Mouse (Mus musculus) forebrain, embryonic 10.5 days (tissue): Measurements from ENCODE around the gene Treml1. TPM values are rescaled to one million over a fixed set of nuclear protein-coding genes. Genes with fewer than 3 reads are reported as not detected.

ENCODE experiments used
- DNase-seq: peaks from one replicate; pipeline ENCODE4 v3.0.0-alpha.2; 2017; ENCODE audit warnings: low spot score; ENCODE audit errors: extremely low spot score
- H3K27ac ChIP-seq: fragments of 300-500 bp; sonication (generic); 2 replicates; pipeline ENCODE4 v1.5.1; 2016; ENCODE audit warnings: mild to moderate bottlenecking
- H3K27me3 ChIP-seq: fragments of 300-500 bp; sonication (generic); 2 replicates; pipeline ENCODE4 v1.6.1; 2016; ENCODE audit warnings: mild to moderate bottlenecking; ENCODE audit not compliant: poor library complexity, severe bottlenecking
- H3K36me3 ChIP-seq: fragments of 300-500 bp; sonication (generic); replicated peaks from 2 replicates; pipeline ENCODE4 v1.6.1; 2016; ENCODE audit warnings: mild to moderate bottlenecking, moderate library complexity
- H3K4me1 ChIP-seq: fragments of 300-500 bp; sonication (generic); 2 replicates; pipeline ENCODE4 v1.6.1; 2016
- H3K4me3 ChIP-seq: fragments of 300-500 bp; sonication (generic); 2 replicates; pipeline ENCODE4 v1.5.1; 2016; ENCODE audit warnings: mild to moderate bottlenecking, moderate library complexity
- H3K9me3 ChIP-seq: fragments of 300-500 bp; sonication (generic); 2 replicates; pipeline ENCODE4 v1.6.1; 2016; ENCODE audit warnings: mild to moderate bottlenecking, moderate library complexity
- WGBS: fragments of 180-500 bp; shearing (Covaris S2); methylation state at CpG from one replicate; pipeline ENCODE4 v1.1.7; 2016; 5-methylcytosine and 5-hydroxymethylcytosine counted together
- polyA plus RNA-seq: library from polyadenylated mRNA; unstranded; fragments of >200 nt; fragmentation: Nextera tagmentation; extraction: Ambion mirVana; gene quantifications from 2 replicates; pipeline ENCODE4 v1.2.1, GENCODE M21; 2016

Treml1 gene
- polyA plus RNA-seq, 1 experiment from 2014 or later = 2.6 TPM

DNA sequence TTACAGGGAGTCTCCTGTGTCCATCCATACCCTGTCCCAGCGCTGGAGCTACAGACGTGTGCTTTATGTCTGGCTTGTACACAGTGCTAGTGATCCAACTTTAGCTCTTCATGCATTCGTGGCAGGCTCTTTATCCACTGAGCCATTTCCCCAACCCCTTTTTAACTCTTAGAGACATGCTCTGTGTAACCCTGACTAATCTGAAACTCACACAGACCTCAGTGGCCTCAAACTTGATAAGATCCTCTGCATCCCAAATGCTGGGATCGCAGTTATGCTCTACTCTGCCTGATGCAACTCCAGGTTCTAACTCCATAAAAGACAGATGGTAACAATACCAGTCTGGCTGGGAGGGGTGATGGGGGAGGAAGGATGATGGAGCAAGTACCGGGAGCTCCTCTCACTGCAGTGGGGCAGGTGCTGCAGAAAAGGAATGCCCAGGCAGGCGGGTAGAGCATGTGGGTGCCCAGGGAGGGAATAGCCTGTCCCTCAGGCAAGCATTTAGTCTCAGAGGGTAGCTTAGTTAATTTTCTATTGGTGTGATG, 3.8 kb downstream of the Treml1 start:
- Histone ChIP-seq H3K4me1 (peaks cover 7% of the 10 kb centered on the region), H3K27ac (no peak overlapping the region), H3K9me3 (no peaks in the 10 kb centered on the region), H3K27me3 (no peaks in the 10 kb centered on the region), H3K4me3 (no peak overlapping the region), H3K36me3 (no peaks in the 10 kb centered on the region)
- no peak for DNase-seq
- 83% methylated on average over 6 of the region's 6 CpGs for WGBS

DNA sequence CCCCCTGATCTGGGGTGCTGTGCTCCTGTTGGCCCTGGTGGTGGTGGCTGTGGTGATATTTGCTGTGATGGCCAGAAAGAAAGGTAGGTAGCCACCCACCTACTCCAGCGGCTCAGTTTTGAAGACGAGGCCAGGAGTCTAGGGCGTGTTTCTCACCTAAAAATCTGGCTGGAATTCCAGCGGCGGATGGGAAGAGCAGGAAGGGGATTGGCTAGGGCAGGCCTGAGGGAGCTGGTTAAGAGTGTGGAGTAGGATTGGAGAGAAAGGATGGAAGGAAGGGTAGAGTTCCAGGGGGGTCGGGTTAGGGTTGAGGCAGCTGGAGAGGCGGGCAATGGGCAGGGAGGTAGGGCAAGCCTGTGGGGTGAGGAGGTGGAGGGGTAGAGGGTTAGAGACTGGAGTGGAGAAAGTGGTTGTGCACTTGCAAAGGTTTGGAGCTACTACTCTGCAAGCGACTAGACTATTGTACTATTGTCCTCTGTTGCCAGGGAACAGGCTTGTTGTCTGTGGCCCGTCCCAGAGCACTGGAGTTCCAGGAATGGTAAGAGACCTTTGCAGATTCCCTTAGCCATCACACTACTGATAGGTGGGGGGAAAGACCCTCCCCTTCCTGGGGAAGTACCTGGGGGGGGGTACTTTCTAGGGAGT, 5.9 kb downstream of the Treml1 start:
- H3K4me3 ChIP-seq = no peak overlapping the region
- H3K36me3 ChIP-seq = no peaks in the 10 kb centered on the region
- peaks cover 7% of the 10 kb centered on the region for H3K4me1 ChIP-seq
- no peaks in the 10 kb centered on the region for H3K27me3 ChIP-seq
- H3K27ac ChIP-seq = no peak overlapping the region
- no peak for DNase-seq
- H3K9me3 ChIP-seq = no peaks in the 10 kb centered on the region
- 80% methylated on average over 9 of the region's 9 CpGs for WGBS

GRCm38 (mm10) chr17:48366806-48367205, 7.1 kb downstream of the Treml1 start:
- DNase-seq = no peak
- Histone ChIP-seq H3K9me3 (no peaks in the 10 kb centered on the region), H3K27ac (no peak overlapping the region), H3K4me1 (peaks cover 7% of the 10 kb centered on the region), H3K36me3 (no peaks in the 10 kb centered on the region), H3K4me3 (no peak overlapping the region), H3K27me3 (no peaks in the 10 kb centered on the region)
- WGBS = 93% methylated on average over 5 of the region's 5 CpGs

GRCm38 (mm10) chr17:48371621-48372020, 11.9 kb downstream of the Treml1 start:
- no peak for DNase-seq
- no peaks in the 10 kb centered on the region for H3K36me3 ChIP-seq
- no peaks in the 10 kb centered on the region for H3K4me1 ChIP-seq
- no peaks in the 10 kb centered on the region for H3K9me3 ChIP-seq
- H3K4me3 ChIP-seq = no peak overlapping the region
- no peaks in the 10 kb centered on the region for H3K27me3 ChIP-seq
- no peak overlapping the region for H3K27ac ChIP-seq

- no peaks in the 10 kb centered on the region for H3K4me1 ChIP-seq
- no peak overlapping the region for H3K27ac ChIP-seq
- no peaks in the 10 kb centered on the region for H3K36me3 ChIP-seq
- 78% methylated on average over 8 of the region's 8 CpGs for WGBS
- no peak for DNase-seq
- no peaks in the 10 kb centered on the region for H3K27me3 ChIP-seq
- H3K9me3 ChIP-seq = no peaks in the 10 kb centered on the region
- no peak overlapping the region for H3K4me3 ChIP-seq
Observed at GRCm38 (mm10) chr17:48372987-48373386, 13.3 kb downstream of the Treml1 start.

DNA sequence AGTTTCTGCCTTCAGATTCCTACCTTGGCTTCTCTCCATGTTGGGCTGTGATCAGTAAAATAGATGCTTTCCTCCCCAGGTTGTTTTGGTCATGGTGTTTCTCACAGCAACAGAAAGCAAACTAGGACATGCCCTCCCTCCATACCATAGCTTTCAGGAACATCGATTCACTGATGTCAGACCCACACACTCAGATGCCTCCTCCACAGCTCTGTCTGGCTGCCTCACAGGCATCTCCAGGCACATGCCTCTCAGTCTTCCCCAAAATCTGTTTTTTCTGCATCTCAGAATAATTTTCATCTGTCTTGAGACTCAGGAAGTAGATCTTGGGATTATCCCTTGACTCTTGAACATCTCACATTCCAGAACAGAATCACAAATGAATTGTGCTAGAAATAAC, 16.4 kb downstream of the Treml1 start:
- 77% methylated on average over 1 of the region's 1 CpGs for WGBS
- Histone ChIP-seq H3K27ac (no peak overlapping the region), H3K36me3 (no peaks in the 10 kb centered on the region), H3K27me3 (no peaks in the 10 kb centered on the region), H3K4me1 (no peaks in the 10 kb centered on the region), H3K4me3 (no peak overlapping the region), H3K9me3 (no peaks in the 10 kb centered on the region)
- no peak for DNase-seq

GRCm38 (mm10) chr17:48379050-48379449, 19.3 kb downstream of the Treml1 start:
- H3K27ac ChIP-seq = no peak overlapping the region
- H3K9me3 ChIP-seq = no peaks in the 10 kb centered on the region
- H3K27me3 ChIP-seq = no peaks in the 10 kb centered on the region
- H3K36me3 ChIP-seq = no peaks in the 10 kb centered on the region
- no peak for DNase-seq
- no peaks in the 10 kb centered on the region for H3K4me1 ChIP-seq
- H3K4me3 ChIP-seq = no peak overlapping the region

- H3K27ac ChIP-seq = no peak overlapping the region
- H3K36me3 ChIP-seq = peaks cover 54% of the 10 kb centered on the region
- no peaks in the 10 kb centered on the region for H3K4me1 ChIP-seq
- no peak for DNase-seq
- no peaks in the 10 kb centered on the region for H3K9me3 ChIP-seq
- H3K4me3 ChIP-seq = no peak overlapping the region
- 88% methylated on average over 2 of the region's 2 CpGs for WGBS
- no peaks in the 10 kb centered on the region for H3K27me3 ChIP-seq
Observed at GRCm38 (mm10) chr17:48385786-48386461, 26.2 kb downstream of the Treml1 start.

GRCm38 (mm10) chr17:48388666-48389065, 28.9 kb downstream of the Treml1 start:
- no peak for DNase-seq
- H3K36me3 ChIP-seq = peaks cover 81% of the 10 kb centered on the region
- 93% methylated on average over 2 of the region's 2 CpGs for WGBS

GRCm38 (mm10) chr17:48389442-48389841, 29.7 kb downstream of the Treml1 start:
- no peak for DNase-seq
- H3K9me3 ChIP-seq = no peaks in the 10 kb centered on the region
- H3K27me3 ChIP-seq = no peaks in the 10 kb centered on the region
- no peaks in the 10 kb centered on the region for H3K4me1 ChIP-seq
- H3K4me3 ChIP-seq = no peak overlapping the region
- peaks cover 89% of the 10 kb centered on the region for H3K36me3 ChIP-seq
- 96% methylated on average over 5 of the region's 5 CpGs for WGBS
- H3K27ac ChIP-seq = no peak overlapping the region

More at GRCm38 (mm10) chr17:48388666-48389065, 28.9 kb downstream of the Treml1 start:
- H3K4me3 ChIP-seq = no peak overlapping the region
- H3K4me1 ChIP-seq = no peaks in the 10 kb centered on the region
- H3K27me3 ChIP-seq = no peaks in the 10 kb centered on the region
- no peak overlapping the region for H3K27ac ChIP-seq
- H3K9me3 ChIP-seq = no peaks in the 10 kb centered on the region

- peaks cover 100% of the 10 kb centered on the region for H3K36me3 ChIP-seq
- H3K4me3 ChIP-seq = no peak overlapping the region
Observed at GRCm38 (mm10) chr17:48391446-48391845, 31.7 kb downstream of the Treml1 start.

GRCm38 (mm10) chr17:48392616-48393015, 32.9 kb downstream of the Treml1 start:
- H3K36me3 ChIP-seq = peaks cover 100% of the 10 kb centered on the region
- no peak for DNase-seq
- WGBS = 96% methylated on average over 3 of the region's 3 CpGs
- no peaks in the 10 kb centered on the region for H3K4me1 ChIP-seq
- no peak overlapping the region for H3K4me3 ChIP-seq
- no peaks in the 10 kb centered on the region for H3K27me3 ChIP-seq
- no peaks in the 10 kb centered on the region for H3K9me3 ChIP-seq
- H3K27ac ChIP-seq = no peak overlapping the region

More at GRCm38 (mm10) chr17:48391446-48391845, 31.7 kb downstream of the Treml1 start:
- DNase-seq = no peak
- Histone ChIP-seq H3K27me3 (no peaks in the 10 kb centered on the region), H3K4me1 (no peaks in the 10 kb centered on the region), H3K9me3 (no peaks in the 10 kb centered on the region), H3K27ac (no peak overlapping the region)
- 93% methylated on average over 5 of the region's 5 CpGs for WGBS

GRCm38 (mm10) chr17:48401710-48402109, 42.0 kb downstream of the Treml1 start:
- Histone ChIP-seq H3K9me3 (no peaks in the 10 kb centered on the region), H3K4me1 (no peaks in the 10 kb centered on the region; the same call in 1 of the 2 replicates), H3K27me3 (no peaks in the 10 kb centered on the region), H3K4me3 (no peak overlapping the region), H3K36me3 (peaks cover 63% of the 10 kb centered on the region), H3K27ac (no peak overlapping the region)
- WGBS = 92% methylated on average over 4 of the region's 4 CpGs
- no peak for DNase-seq
